In the genomic region with DNA sequence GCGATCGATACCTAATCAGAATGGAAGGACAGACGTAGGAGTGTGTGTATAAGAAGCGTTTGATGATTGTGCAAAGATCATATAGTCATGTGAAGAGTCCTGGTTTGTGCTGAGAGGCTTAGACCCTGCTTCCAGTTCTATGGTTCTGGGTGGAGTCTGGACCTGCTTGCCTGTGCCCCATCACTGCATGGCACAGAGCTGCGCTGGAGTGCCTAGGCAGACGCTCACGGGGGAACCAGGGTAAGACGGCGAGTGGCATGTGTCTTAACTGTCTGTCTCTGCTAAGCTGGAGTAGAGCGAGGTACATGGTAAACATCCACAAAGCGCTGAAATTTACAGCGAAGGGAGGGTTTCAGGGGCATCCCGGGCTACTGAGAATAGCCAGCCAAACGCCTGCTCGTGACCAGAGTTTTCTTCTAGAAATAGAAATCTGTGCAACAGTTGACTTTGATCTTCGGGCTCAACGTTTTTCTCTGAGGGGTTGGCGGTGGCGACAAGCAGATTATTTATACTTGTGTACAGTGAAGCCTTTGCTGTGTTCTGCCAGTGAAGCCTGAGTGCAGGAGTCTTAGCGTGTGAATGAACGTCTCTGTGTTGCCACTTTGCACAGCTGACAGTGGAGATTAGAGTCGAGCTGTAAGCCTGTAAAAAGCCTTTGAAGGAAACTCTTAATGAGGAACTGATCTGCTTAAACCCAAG, we compare ENCODE assay signal across 11 mouse cellular contexts.
A peak's percentile ranks its signal among the peaks of the same experiment; 100 is the strongest.
DNase-seq lines count a peak whose midpoint lies in the region; ATAC-seq and TF ChIP-seq lines count a peak whose summit lies in the region.
"Had no signal": no experiment of that assay in that cellular context is flagged by ENCODE, and none has a peak within 500 bp of the region (broad histone marks: within the 10 kb centered on the region; RNA-seq: fewer than 3 reads in every experiment).

No protein-coding gene starts in this region.

- no peaks in the 10 kb centered on the region for H3K36me3 ChIP-seq in hindbrain, postnatal 0 days (ENCODE audit: insufficient read depth, low read length)
- H3K36me3 ChIP-seq in hindbrain, embryonic 11.5 days (ENCODE audit: control insufficient read depth, insufficient read depth, low read length): no peaks in the 10 kb centered on the region
- H3K36me3 ChIP-seq in forebrain, embryonic 13.5 days (ENCODE audit: poor library complexity, severe bottlenecking): no peaks in the 10 kb centered on the region

- no peaks in the 10 kb centered on the region for H3K4me1 ChIP-seq in hindbrain, postnatal 0 days (ENCODE audit: insufficient read depth, low read length)
- H3K4me1 ChIP-seq in hindbrain, embryonic 11.5 days (replicated peaks; ENCODE audit: control insufficient read depth, insufficient read depth, low read length): no peaks in the 10 kb centered on the region
- peaks cover 12% of the 10 kb centered on the region; the same call in 1 of the 2 replicates for H3K4me1 ChIP-seq in forebrain, embryonic 13.5 days
- H3K4me1 ChIP-seq: megakaryocyte, embryonic 14.5 days had no signal

- peak; percentile 53 for DNase-seq in hindbrain, postnatal 0 days (ENCODE audit: low spot score)
- no peak for DNase-seq in hindbrain, embryonic 11.5 days (ENCODE audit: low spot score)
- peak; percentile 66 for DNase-seq in brain, adult 2 months (ENCODE audit: low read depth, low spot score)
- DNase-seq in left cerebral cortex, postnatal 25 days (ENCODE audit: low spot score in 2 of 2): peak; percentile 30 to 55
- DNase-seq in urinary bladder, postnatal 10 days (ENCODE audit: low spot score): no peak
- no peak for DNase-seq in gastrocnemius, postnatal 10 days
- no peak for DNase-seq in lung, postnatal 36 days
- DNase-seq: kidney, adult 2 months had no signal

- WGBS in hindbrain, postnatal 0 days: 65% methylated on average over 22 of the region's 22 CpGs
- 87% methylated on average over 22 of the region's 22 CpGs for WGBS in hindbrain, embryonic 11.5 days
- 42% methylated on average over 22 of the region's 22 CpGs for WGBS in forebrain, embryonic 13.5 days

- H3K4me2 ChIP-seq in hindbrain, postnatal 0 days (ENCODE audit: low read depth, low read length): no peak overlapping the region
- no peak overlapping the region for H3K4me2 ChIP-seq in hindbrain, embryonic 11.5 days (replicated peaks; ENCODE audit: low read depth, low read length)
- H3K4me2 ChIP-seq in forebrain, embryonic 13.5 days: peak overlapping the region; percentile 31
- H3K4me2 ChIP-seq: liver, embryonic 11.5 days had no signal

- intact Hi-C loops in left cerebral cortex, postnatal 25 days (cut with DNase I): no loop called here

- H3K27ac ChIP-seq in hindbrain, postnatal 0 days: no peak overlapping the region
- H3K27ac ChIP-seq in hindbrain, embryonic 11.5 days (ENCODE audit: low read depth, low read length): no peak overlapping the region
- H3K27ac ChIP-seq in forebrain, embryonic 13.5 days: no peak overlapping the region

- H3K27me3 ChIP-seq in hindbrain, postnatal 0 days (ENCODE audit: insufficient read depth, low read length): no peaks in the 10 kb centered on the region
- H3K27me3 ChIP-seq in hindbrain, embryonic 11.5 days (ENCODE audit: control insufficient read depth, insufficient read depth, low read length): no peaks in the 10 kb centered on the region
- H3K27me3 ChIP-seq in forebrain, embryonic 13.5 days: peaks cover 64% of the 10 kb centered on the region

- TF ChIP-seq CTCF in hindbrain, postnatal 0 days (IDR thresholded peaks at IDR 0.05; ENCODE audit: low read depth): no peak

- H3K9ac ChIP-seq in hindbrain, postnatal 0 days (replicated peaks; ENCODE audit: low read length): no peak overlapping the region
- no peak overlapping the region for H3K9ac ChIP-seq in hindbrain, embryonic 11.5 days (ENCODE audit: low read depth, low read length)
- no peak overlapping the region for H3K9ac ChIP-seq in forebrain, embryonic 13.5 days

- ATAC-seq in hindbrain, postnatal 0 days: peak; percentile 88
- ATAC-seq in hindbrain, embryonic 11.5 days (ENCODE audit: low FRiP score): no peak
- ATAC-seq in forebrain, embryonic 13.5 days: peak; percentile 95

- H3K4me3 ChIP-seq in hindbrain, postnatal 0 days (ENCODE audit: low read length): no peak overlapping the region
- H3K4me3 ChIP-seq in hindbrain, embryonic 11.5 days (ENCODE audit: low read depth, low read length): no peak overlapping the region
- no peak overlapping the region for H3K4me3 ChIP-seq in forebrain, embryonic 13.5 days
- H3K4me3 ChIP-seq: megakaryocyte, embryonic 14.5 days had no signal

- H3K9me3 ChIP-seq in hindbrain, postnatal 0 days (ENCODE audit: low read length): no peaks in the 10 kb centered on the region
- no peaks in the 10 kb centered on the region for H3K9me3 ChIP-seq in hindbrain, embryonic 11.5 days (ENCODE audit: control insufficient read depth, low read length)
- H3K9me3 ChIP-seq in forebrain, embryonic 13.5 days (replicated peaks): no peaks in the 10 kb centered on the region

Comparison
In these comparisons a context has a peak if more than half of its experiments do, and no peak if none do; other contexts are left out.
1. DNase-seq: peak in hindbrain, postnatal 0 days (single experiment), brain, adult 2 months (single experiment) and left cerebral cortex, postnatal 25 days (2 of 2); none in hindbrain, embryonic 11.5 days (single experiment), urinary bladder, postnatal 10 days (single experiment), gastrocnemius, postnatal 10 days (single experiment) and lung, postnatal 36 days (single experiment).